Mouse (Mus musculus) embryo, embryonic 10.5 days (tissue): ENCODE measurements around the gene Lpcat1.
A peak's percentile ranks its signal among the peaks of the same experiment; 100 is the strongest.

Experiments used
- DNase-seq: peaks from one replicate; pipeline ENCODE4 v3.0.0-alpha.2; 2015; ENCODE audit warnings: low spot score

Lpcat1 gene

GRCm38 (mm10) chr13:73476796-73477195, 9.8 kb downstream of the Lpcat1 start:
- DNase-seq = no peak

- DNase-seq = no peak
Measured at GRCm38 (mm10) chr13:73477841-73478240, 10.8 kb downstream of the Lpcat1 start.

- no peak for DNase-seq
Measured at GRCm38 (mm10) chr13:73482476-73482875, 15.5 kb downstream of the Lpcat1 start.

- no peak for DNase-seq
Measured at GRCm38 (mm10) chr13:73483331-73483730, 16.3 kb downstream of the Lpcat1 start.

- DNase-seq = no peak
Measured at GRCm38 (mm10) chr13:73484171-73484570, 17.2 kb downstream of the Lpcat1 start.

GRCm38 (mm10) chr13:73488105-73488504, 21.1 kb downstream of the Lpcat1 start:
- DNase-seq = no peak

- no peak for DNase-seq
Measured at GRCm38 (mm10) chr13:73488707-73489106, 21.7 kb downstream of the Lpcat1 start.

GRCm38 (mm10) chr13:73489986-73490385, 23.0 kb downstream of the Lpcat1 start:
- no peak for DNase-seq

- DNase-seq = no peak
Measured at GRCm38 (mm10) chr13:73490564-73491170, 23.7 kb downstream of the Lpcat1 start.

GRCm38 (mm10) chr13:73493183-73493582, 26.2 kb downstream of the Lpcat1 start:
- DNase-seq = no peak

GRCm38 (mm10) chr13:73494528-73494927, 27.5 kb downstream of the Lpcat1 start:
- DNase-seq = no peak

GRCm38 (mm10) chr13:73496137-73496536, 29.1 kb downstream of the Lpcat1 start:
- DNase-seq = no peak

GRCm38 (mm10) chr13:73499893-73500604, 33.1 kb downstream of the Lpcat1 start:
- no peak for DNase-seq

GRCm38 (mm10) chr13:73502719-73503118, 35.7 kb downstream of the Lpcat1 start:
- peak; percentile 45 for DNase-seq

- DNase-seq = peak; percentile 83
Measured at GRCm38 (mm10) chr13:73505686-73506467, 38.9 kb downstream of the Lpcat1 start.

GRCm38 (mm10) chr13:73508817-73509550, 42.0 kb downstream of the Lpcat1 start:
- DNase-seq = no peak

- no peak for DNase-seq
Measured at GRCm38 (mm10) chr13:73509869-73510268, 42.9 kb downstream of the Lpcat1 start.

- peak; percentile 92 for DNase-seq
Measured at GRCm38 (mm10) chr13:73512776-73513673, 46.0 kb downstream of the Lpcat1 start.

GRCm38 (mm10) chr13:73516886-73517285, 49.9 kb downstream of the Lpcat1 start:
- DNase-seq = no peak

- DNase-seq = no peak
Measured at GRCm38 (mm10) chr13:73533716-73534115, 66.7 kb downstream of the Lpcat1 start.

GRCm38 (mm10) chr13:73535287-73535686, 68.3 kb downstream of the Lpcat1 start:
- DNase-seq = no peak
